Mouse (Mus musculus): Measurements from ENCODE around the gene Cma2. TPM values are rescaled to one million over a fixed set of nuclear protein-coding genes. Genes with fewer than 3 reads are reported as not detected.

Cma2 gene
- total and polyA plus RNA-seq, 3 experiments = not detected

- peaks cover 5 to 36% of the 10 kb centered on the region in 2 experiments for H3K27me3 ChIP-seq (ENCODE audit: control insufficient read depth in 1 of 2, insufficient read depth in 2 of 2, low read length in 2 of 2)
- H3K4me1 ChIP-seq (ENCODE audit: control insufficient read depth in 1 of 2, insufficient read depth in 2 of 2, low read length in 2 of 2) = no peaks in the 10 kb centered on the region
- no peaks in the 10 kb centered on the region for H3K36me3 ChIP-seq (ENCODE audit: control insufficient read depth in 1 of 2, insufficient read depth in 2 of 2, low read length in 2 of 2)
- TF ChIP-seq MXI1 (IDR thresholded peaks at IDR 0.05; ENCODE audit: low read depth, low read length) (no peak), POLR2A (IDR thresholded peaks at IDR 0.05; ENCODE audit: control insufficient read depth in 1 of 2, insufficient read depth in 1 of 2, low read depth in 1 of 2, low read length in 2 of 2, poor library complexity in 1 of 2) (no peak), SMC3 (IDR thresholded peaks at IDR 0.05; ENCODE audit: low read depth, low read length) (no peak), CHD2 (IDR thresholded peaks at IDR 0.05; ENCODE audit: low read length) (no peak), KAT2A (conservative IDR thresholded peaks at IDR 0.05; ENCODE audit: low read depth, low read length) (no peak), TCF12 (IDR thresholded peaks at IDR 0.05; ENCODE audit: low read depth, low read length) (no peak), ZNF384 (IDR thresholded peaks at IDR 0.05; ENCODE audit: low read depth, low read length) (no peak), GATA1 (IDR thresholded peaks at IDR 0.05; ENCODE audit: low read depth, low read length) (no peak), RCOR1 (IDR thresholded peaks at IDR 0.05; ENCODE audit: low read depth, low read length) (no peak), CHD1 (IDR thresholded peaks at IDR 0.05; ENCODE audit: low read depth, low read length) (no peak), RAD21 (IDR thresholded peaks at IDR 0.05; ENCODE audit: low read depth, low read length) (no peak)
- H3K9ac ChIP-seq (ENCODE audit: control insufficient read depth, low read depth, low read length, poor library complexity, severe bottlenecking) = no peak overlapping the region
- H3K4me3 ChIP-seq (ENCODE audit: control insufficient read depth in 1 of 2, insufficient read depth in 1 of 2, low read depth in 2 of 2, low read length in 2 of 2) = no peak overlapping the region
- H3K79me2 ChIP-seq (ENCODE audit: control insufficient read depth, insufficient read depth, low read length, poor library complexity) = no peaks in the 10 kb centered on the region
- no peak for DNase-seq (ENCODE audit: low read depth, low spot score)
- H3K9me3 ChIP-seq (replicated peaks; ENCODE audit: insufficient read depth, low read length) = no peaks in the 10 kb centered on the region
- H3K27ac ChIP-seq (ENCODE audit: control insufficient read depth, low read depth, low read length) = no peak overlapping the region
Measured at GRCm38 (mm10) chr14:55913406-55913805, 37.4 kb upstream of the Cma2 start.

GRCm38 (mm10) chr14:55918240-55919082 lies 32.3 kb upstream of the Cma2 start:
- no peak overlapping the region for H3K9ac ChIP-seq (ENCODE audit: control insufficient read depth, low read depth, low read length, poor library complexity, severe bottlenecking)
- peak; percentile 92 for DNase-seq (ENCODE audit: low read depth, low spot score)
- H3K36me3 ChIP-seq (ENCODE audit: control insufficient read depth in 1 of 2, insufficient read depth in 2 of 2, low read length in 2 of 2) = peaks cover 0 to 7% of the 10 kb centered on the region in 2 experiments; a peak in 2 of 4 replicates
- peaks cover 0 to 21% of the 10 kb centered on the region in 2 experiments; a peak in 2 of 4 replicates for H3K27me3 ChIP-seq (ENCODE audit: control insufficient read depth in 1 of 2, insufficient read depth in 2 of 2, low read length in 2 of 2)
- H3K4me1 ChIP-seq (ENCODE audit: control insufficient read depth in 1 of 2, insufficient read depth in 2 of 2, low read length in 2 of 2) = peaks cover 5 to 12% of the 10 kb centered on the region in 2 experiments; a peak in 3 of 4 replicates
- no peak overlapping the region for H3K4me3 ChIP-seq (ENCODE audit: control insufficient read depth in 1 of 2, insufficient read depth in 1 of 2, low read depth in 2 of 2, low read length in 2 of 2)
- H3K79me2 ChIP-seq (ENCODE audit: control insufficient read depth, insufficient read depth, low read length, poor library complexity) = no peaks in the 10 kb centered on the region
- no peaks in the 10 kb centered on the region for H3K9me3 ChIP-seq (replicated peaks; ENCODE audit: insufficient read depth, low read length)
- H3K27ac ChIP-seq (ENCODE audit: control insufficient read depth, low read depth, low read length) = no peak overlapping the region
- TF ChIP-seq UBTF (IDR thresholded peaks at IDR 0.05; ENCODE audit: borderline replicate concordance, insufficient read depth, low read depth, low read length) (no peak), NRF1 (IDR thresholded peaks at IDR 0.05; ENCODE audit: insufficient read depth, low read depth, low read length, poor library complexity, severe bottlenecking) (no peak), CHD2 (IDR thresholded peaks at IDR 0.05; ENCODE audit: low read length) (no peak), KAT2A (conservative IDR thresholded peaks at IDR 0.05; ENCODE audit: low read depth, low read length) (no peak), TBP (IDR thresholded peaks at IDR 0.05; ENCODE audit: low read depth, low read length) (0 out of 2 replicates have a peak, but pooled peaks have one; percentile 25), RCOR1 (IDR thresholded peaks at IDR 0.05; ENCODE audit: low read depth, low read length) (no peak), E2F4 (IDR thresholded peaks at IDR 0.05; ENCODE audit: borderline replicate concordance, low read depth, low read length) (no peak), MAFK (IDR thresholded peaks at IDR 0.05; ENCODE audit: borderline replicate concordance, low read depth, low read length) (no peak), MAX (IDR thresholded peaks at IDR 0.05; ENCODE audit: low read length) (0 out of 2 replicates have a peak, but pooled peaks have one; percentile 27), TAL1 (IDR thresholded peaks at IDR 0.05; ENCODE audit: low read length) (no peak), MXI1 (IDR thresholded peaks at IDR 0.05; ENCODE audit: low read depth, low read length) (peak; percentile 32; the same call in 1 of the 2 replicates), POLR2A (IDR thresholded peaks at IDR 0.05; ENCODE audit: control insufficient read depth in 1 of 2, insufficient read depth in 1 of 2, low read depth in 1 of 2, low read length in 2 of 2, poor library complexity in 1 of 2) (no peak), RAD21 (IDR thresholded peaks at IDR 0.05; ENCODE audit: low read depth, low read length) (peak; percentile 98), CHD1 (IDR thresholded peaks at IDR 0.05; ENCODE audit: low read depth, low read length) (no peak), GABPA (IDR thresholded peaks at IDR 0.05; ENCODE audit: low read depth, low read length) (no peak), MYB (IDR thresholded peaks at IDR 0.05; ENCODE audit: low read depth, low read length) (no peak), GATA1 (IDR thresholded peaks at IDR 0.05; ENCODE audit: low read depth, low read length) (no peak), MAZ (IDR thresholded peaks at IDR 0.05; ENCODE audit: low read depth, low read length) (no peak), EP300 (IDR thresholded peaks at IDR 0.05; ENCODE audit: low read depth in 1 of 2, low read length in 2 of 2) (no peak), ZKSCAN1 (IDR thresholded peaks at IDR 0.05; ENCODE audit: low read depth, low read length) (no peak), MEF2A (IDR thresholded peaks at IDR 0.05; ENCODE audit: extremely low read depth, insufficient replicate concordance, low read depth, low read length, poor library complexity, severe bottlenecking) (no peak), JUND (IDR thresholded peaks at IDR 0.05; ENCODE audit: low read depth, low read length) (no peak; the same call in 1 of the 2 replicates), HCFC1 (IDR thresholded peaks at IDR 0.05; ENCODE audit: low read depth, low read length) (peak; percentile 33; the same call in 1 of the 2 replicates), NELFE (IDR thresholded peaks at IDR 0.05; ENCODE audit: low read depth, low read length) (no peak), ZC3H11A (IDR thresholded peaks at IDR 0.05; ENCODE audit: low read depth, low read length) (peak; percentile 92)

Data from MEL (cell line).